Mouse (Mus musculus): ENCODE results near the gene Cdk6.

GRCm38 (mm10) chr5:3477711-3478110, 136.4 kb downstream of the Cdk6 start:
- no peak for TF ChIP-seq CTCF (IDR thresholded peaks at IDR 0.05; ENCODE audit: low read depth)
- no peak for TF ChIP-seq EP300 (IDR thresholded peaks at IDR 0.05; ENCODE audit: low read depth)

All from liver, embryonic 14.5 days (tissue).